Mouse (Mus musculus): ENCODE data around the gene Tmigd3. TPM values are rescaled to one million over a fixed set of nuclear protein-coding genes. Genes with fewer than 3 reads are reported as not detected.

The Tmigd3 gene
- total and polyA plus RNA-seq, 2 experiments from 2014 or later = 0.33 TPM; not detected in 1

DNA sequence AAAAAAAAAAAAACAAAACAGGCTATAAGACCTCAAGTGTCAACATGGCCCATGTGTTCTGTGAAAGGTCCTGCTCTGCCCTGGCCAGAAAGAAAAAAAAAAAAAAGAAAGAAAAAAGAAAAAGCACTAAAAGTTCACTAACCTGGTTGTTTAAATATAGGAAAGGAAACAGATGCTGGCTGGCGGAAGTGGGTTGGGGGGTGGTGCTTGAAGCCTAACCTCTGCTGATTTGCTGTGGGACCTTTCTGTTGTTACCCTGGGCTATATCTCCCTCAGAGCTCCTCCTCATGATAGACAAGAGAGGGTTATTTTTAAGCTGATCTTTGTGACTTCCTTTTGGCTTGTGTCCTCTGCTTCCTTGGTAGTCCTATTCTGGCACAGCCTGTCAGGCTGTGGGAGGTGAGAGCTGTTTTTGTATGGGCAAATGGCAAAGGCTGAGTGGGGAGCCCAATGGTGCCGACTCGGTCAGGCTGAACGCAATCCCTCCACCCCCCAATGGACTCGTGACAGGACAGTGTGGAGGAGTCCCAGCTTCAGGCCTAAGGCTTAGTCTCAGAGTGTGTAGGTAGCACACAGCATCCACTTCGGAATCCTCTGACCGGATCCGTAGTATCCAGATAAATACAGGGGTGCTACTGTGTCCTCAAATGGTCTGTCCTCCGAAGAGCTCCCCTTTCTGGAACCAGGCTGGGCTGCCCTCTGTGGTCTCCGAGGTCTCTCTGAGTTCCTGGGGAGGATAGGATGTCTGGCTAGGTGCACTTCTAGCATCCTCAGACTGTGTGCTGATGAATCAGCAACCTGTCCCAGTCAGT lies 21.3 kb downstream of the Tmigd3 start:
- peak overlapping the region; percentile 22; the same call in 1 of the 2 replicates for H3K4me2 ChIP-seq (ENCODE audit: low read depth, low read length)
- no peaks in the 10 kb centered on the region for H3K36me3 ChIP-seq (replicated peaks; ENCODE audit: control insufficient read depth, insufficient read depth, low read length)
- 0 out of 2 replicates have a peak, but pooled peaks have one; percentile 16 for ATAC-seq (ENCODE audit: insufficient read depth, low read depth)
- WGBS = 57% methylated on average over 10 of the region's 10 CpGs
- DNase-seq (ENCODE audit: low spot score) = no peak
- TF ChIP-seq EP300 (IDR thresholded peaks at IDR 0.05; ENCODE audit: low read depth) (0 out of 2 replicates have a peak, but pooled peaks have one; percentile 53), CTCF (IDR thresholded peaks at IDR 0.05; ENCODE audit: low read depth) (no peak)
- H3K27ac ChIP-seq (ENCODE audit: low read depth) = peak overlapping the region; percentile 71
- no peak overlapping the region for H3K9ac ChIP-seq (replicated peaks; ENCODE audit: low read depth, low read length)
- H3K4me3 ChIP-seq (ENCODE audit: low read depth, low read length) = no peak overlapping the region
- no peaks in the 10 kb centered on the region for H3K27me3 ChIP-seq (ENCODE audit: control insufficient read depth, insufficient read depth, low read length)
- H3K4me1 ChIP-seq (ENCODE audit: control insufficient read depth, insufficient read depth) = peaks cover 35% of the 10 kb centered on the region
- H3K9me3 ChIP-seq (replicated peaks; ENCODE audit: control insufficient read depth, low read length) = no peaks in the 10 kb centered on the region

DNA sequence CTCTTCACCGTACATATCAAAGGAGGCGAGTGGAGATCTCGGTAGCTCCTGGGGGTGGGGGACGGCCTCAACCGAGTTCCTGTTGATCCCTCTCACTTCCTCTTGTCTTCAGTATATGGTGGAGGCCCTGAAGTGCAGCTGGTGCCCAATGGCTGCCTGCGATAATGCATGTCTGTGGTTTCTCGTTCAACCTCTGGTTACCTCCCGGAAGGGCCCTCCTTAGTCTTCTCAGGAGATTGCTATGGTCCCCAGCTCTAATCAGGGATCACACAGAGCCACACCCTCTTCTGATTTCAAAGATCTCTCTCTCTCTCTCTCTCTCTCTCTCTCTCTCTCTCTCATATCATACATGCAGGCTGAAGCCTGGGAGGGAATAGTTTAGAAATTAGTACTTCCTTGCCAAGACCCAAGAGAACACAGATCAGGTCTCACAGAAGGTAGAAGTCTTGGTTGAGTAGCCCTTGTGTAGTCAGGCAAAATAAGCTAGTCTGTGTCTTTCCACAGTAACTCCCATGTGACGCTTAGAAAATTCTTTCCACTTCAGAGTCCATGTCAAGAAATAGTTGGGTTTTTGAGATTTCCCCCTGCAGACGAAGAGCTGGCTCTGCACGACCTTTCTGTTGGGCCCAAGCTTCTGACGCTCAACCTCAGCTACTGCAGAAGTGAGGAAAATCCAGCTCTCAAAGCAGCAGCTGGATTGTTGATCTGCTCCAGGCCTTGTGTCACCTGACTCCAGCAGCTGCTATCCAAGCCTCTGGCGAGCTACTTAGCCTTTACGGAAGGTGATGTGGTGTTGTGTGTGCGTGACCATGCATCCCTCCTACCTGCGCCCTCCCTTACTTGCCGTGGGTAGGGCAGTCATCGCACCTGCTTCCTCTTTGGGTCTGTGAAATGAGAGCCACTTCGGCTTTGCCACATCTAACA lies 22.1 kb downstream of the Tmigd3 start:
- DNase-seq (ENCODE audit: low spot score) (no peak), ATAC-seq (ENCODE audit: insufficient read depth, low read depth) (no peak)
- H3K36me3 ChIP-seq (replicated peaks; ENCODE audit: control insufficient read depth, insufficient read depth, low read length) = no peaks in the 10 kb centered on the region
- no peak overlapping the region for H3K9ac ChIP-seq (replicated peaks; ENCODE audit: low read depth, low read length)
- peak overlapping the region; percentile 22; the same call in 1 of the 2 replicates for H3K4me2 ChIP-seq (ENCODE audit: low read depth, low read length)
- peak overlapping the region; percentile 71 for H3K27ac ChIP-seq (ENCODE audit: low read depth)
- H3K4me1 ChIP-seq (ENCODE audit: control insufficient read depth, insufficient read depth) = peaks cover 35% of the 10 kb centered on the region
- no peaks in the 10 kb centered on the region for H3K9me3 ChIP-seq (replicated peaks; ENCODE audit: control insufficient read depth, low read length)
- TF ChIP-seq EP300 (IDR thresholded peaks at IDR 0.05; ENCODE audit: low read depth) (no peak), CTCF (IDR thresholded peaks at IDR 0.05; ENCODE audit: low read depth) (no peak)
- no peak overlapping the region for H3K4me3 ChIP-seq (ENCODE audit: low read depth, low read length)
- no peaks in the 10 kb centered on the region for H3K27me3 ChIP-seq (ENCODE audit: control insufficient read depth, insufficient read depth, low read length)
- 69% methylated on average over 19 of the region's 19 CpGs for WGBS

DNA sequence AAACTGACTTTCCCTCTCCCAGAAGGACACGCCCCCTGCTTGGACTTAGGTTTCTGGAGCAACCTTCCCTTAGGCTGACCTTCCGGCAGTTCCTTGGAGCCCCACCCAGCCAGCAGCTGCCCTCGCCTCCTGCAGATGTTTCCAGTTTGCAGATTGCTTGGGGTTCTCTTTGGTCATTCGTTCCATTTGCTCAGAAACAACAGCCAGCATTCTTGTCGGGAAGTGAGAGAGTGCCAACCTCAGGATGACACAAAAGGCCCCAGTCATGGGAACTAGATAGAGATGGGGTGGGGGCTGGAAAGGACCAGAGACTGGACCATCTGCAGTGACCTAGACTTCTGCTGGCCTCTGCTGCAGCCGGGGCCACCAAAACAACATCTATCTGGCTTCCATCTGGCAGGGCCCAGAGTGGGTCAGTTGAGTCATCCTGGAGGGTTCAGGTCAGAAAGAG lies 23.3 kb downstream of the Tmigd3 start:
- H3K9ac ChIP-seq (replicated peaks; ENCODE audit: low read depth, low read length) = no peak overlapping the region
- H3K9me3 ChIP-seq (replicated peaks; ENCODE audit: control insufficient read depth, low read length) = no peaks in the 10 kb centered on the region
- no peak overlapping the region for H3K4me2 ChIP-seq (ENCODE audit: low read depth, low read length)
- 60% methylated on average over 6 of the region's 6 CpGs for WGBS
- peaks cover 36% of the 10 kb centered on the region for H3K4me1 ChIP-seq (ENCODE audit: control insufficient read depth, insufficient read depth)
- no peak overlapping the region for H3K4me3 ChIP-seq (ENCODE audit: low read depth, low read length)
- H3K36me3 ChIP-seq (replicated peaks; ENCODE audit: control insufficient read depth, insufficient read depth, low read length) = no peaks in the 10 kb centered on the region
- H3K27ac ChIP-seq (ENCODE audit: low read depth) = peak overlapping the region; percentile 71
- H3K27me3 ChIP-seq (ENCODE audit: control insufficient read depth, insufficient read depth, low read length) = no peaks in the 10 kb centered on the region
- peak; percentile 64 for DNase-seq (ENCODE audit: low spot score)
- ATAC-seq (ENCODE audit: insufficient read depth, low read depth) = peak; percentile 20
- no peak for TF ChIP-seq CTCF (IDR thresholded peaks at IDR 0.05; ENCODE audit: low read depth)
- no peak; the same call in 1 of the 2 replicates for TF ChIP-seq EP300 (IDR thresholded peaks at IDR 0.05; ENCODE audit: low read depth)

DNA sequence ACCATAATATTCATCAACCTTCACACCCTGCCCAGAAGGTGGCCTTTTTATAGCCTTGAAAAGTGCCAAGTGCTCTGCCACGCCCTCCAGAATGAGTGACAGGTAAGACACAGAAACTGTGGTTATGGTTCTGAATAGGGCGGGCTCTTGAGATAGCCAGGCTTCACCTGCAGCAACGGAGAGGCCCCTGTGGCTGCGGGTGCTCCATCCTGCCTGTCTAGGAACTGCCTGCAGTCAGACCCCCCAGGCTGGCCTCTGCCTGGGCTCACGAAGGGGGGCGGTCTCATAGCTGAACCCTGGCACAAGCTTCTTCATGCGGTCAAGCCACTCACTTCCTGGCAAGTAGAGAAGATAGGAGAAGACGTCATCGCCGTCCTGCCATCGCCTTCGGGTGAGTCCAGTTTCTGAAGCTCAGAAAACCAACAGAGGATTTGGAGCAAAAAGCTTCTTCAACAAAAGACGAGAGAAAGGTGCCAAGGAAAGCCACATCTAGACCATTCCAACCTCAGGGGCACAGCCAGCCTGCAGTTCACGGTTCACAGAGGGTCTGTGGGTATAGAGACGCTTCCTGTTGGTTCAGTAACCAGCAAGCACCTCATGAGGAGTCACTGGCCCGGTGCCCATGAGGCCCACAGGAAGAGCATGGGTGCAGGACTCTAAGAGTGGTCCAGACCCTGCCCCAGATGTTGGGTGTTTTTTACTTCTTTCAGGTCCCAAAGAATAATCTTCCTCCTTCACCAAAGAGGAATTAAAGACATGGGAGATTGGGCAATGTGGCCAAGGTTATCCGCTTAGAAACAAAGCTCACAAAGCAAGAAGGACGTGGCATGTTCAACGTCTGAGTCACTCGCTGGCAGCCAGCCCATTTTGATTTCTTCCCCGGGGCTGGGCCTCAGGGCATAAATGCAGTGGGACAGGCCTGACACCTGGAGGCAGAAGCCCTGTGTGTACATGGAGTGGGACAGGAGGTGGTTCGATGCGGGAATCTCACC lies 24.2 kb downstream of the Tmigd3 start:
- ATAC-seq (ENCODE audit: insufficient read depth, low read depth) = peak; percentile 84
- H3K9ac ChIP-seq (replicated peaks; ENCODE audit: low read depth, low read length) = no peak overlapping the region
- peaks cover 38% of the 10 kb centered on the region for H3K4me1 ChIP-seq (ENCODE audit: control insufficient read depth, insufficient read depth)
- H3K27ac ChIP-seq (ENCODE audit: low read depth) = peak overlapping the region; percentile 71
- H3K9me3 ChIP-seq (replicated peaks; ENCODE audit: control insufficient read depth, low read length) = no peaks in the 10 kb centered on the region
- TF ChIP-seq CTCF (IDR thresholded peaks at IDR 0.05; ENCODE audit: low read depth) (peak; percentile 96), EP300 (IDR thresholded peaks at IDR 0.05; ENCODE audit: low read depth) (no peak)
- no peak overlapping the region for H3K4me3 ChIP-seq (ENCODE audit: low read depth, low read length)
- H3K4me2 ChIP-seq (ENCODE audit: low read depth, low read length) = peak overlapping the region; percentile 14; the same call in 1 of the 2 replicates
- H3K36me3 ChIP-seq (replicated peaks; ENCODE audit: control insufficient read depth, insufficient read depth, low read length) = no peaks in the 10 kb centered on the region
- H3K27me3 ChIP-seq (ENCODE audit: control insufficient read depth, insufficient read depth, low read length) = no peaks in the 10 kb centered on the region
- WGBS = 35% methylated on average over 23 of the region's 23 CpGs
- DNase-seq (ENCODE audit: low spot score) = peak; percentile 88
